Mouse (Mus musculus): Measurements from ENCODE around the gene Tmem176a.
"Not testable (repeated sequence)": the region's sequence is repeated elsewhere in the genome, so short reads cannot be mapped to it uniquely, and the experiment has no call there.

Tmem176a gene

DNA sequence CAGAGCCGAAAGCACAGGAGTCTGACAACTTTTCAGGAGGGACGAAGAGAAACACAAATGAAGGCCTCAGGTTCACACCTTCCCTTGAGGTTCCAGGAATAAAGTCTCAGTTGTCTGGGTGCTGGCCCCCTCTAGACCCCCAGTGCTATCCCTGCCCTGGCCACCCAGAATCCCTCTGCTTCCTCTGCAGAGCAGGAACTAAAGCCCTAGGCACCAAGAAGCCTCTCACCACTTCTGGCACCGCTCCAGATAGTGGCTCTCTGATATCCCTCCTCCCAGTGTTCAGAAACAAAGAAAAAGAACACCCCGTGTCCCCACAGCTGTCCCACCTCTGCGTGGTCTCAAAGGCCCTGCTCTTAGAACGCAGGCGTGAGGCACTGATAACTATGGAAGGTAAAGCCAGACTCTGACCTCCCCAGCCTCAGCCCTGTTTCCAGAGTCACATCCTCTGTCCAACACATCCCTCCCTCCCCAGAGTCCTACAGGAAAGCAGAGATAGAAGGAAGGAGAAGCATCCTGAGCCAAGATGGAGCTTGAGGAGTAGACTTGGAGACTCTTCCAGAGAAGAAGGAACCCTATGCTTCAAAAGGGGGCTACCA lies at the start of gene Tmem176a:
Gene Tmem176a, plus strand, starts transcription at position 549 of the 599 bp plus-strand sequence.
- no peak for DNase-seq

DNA sequence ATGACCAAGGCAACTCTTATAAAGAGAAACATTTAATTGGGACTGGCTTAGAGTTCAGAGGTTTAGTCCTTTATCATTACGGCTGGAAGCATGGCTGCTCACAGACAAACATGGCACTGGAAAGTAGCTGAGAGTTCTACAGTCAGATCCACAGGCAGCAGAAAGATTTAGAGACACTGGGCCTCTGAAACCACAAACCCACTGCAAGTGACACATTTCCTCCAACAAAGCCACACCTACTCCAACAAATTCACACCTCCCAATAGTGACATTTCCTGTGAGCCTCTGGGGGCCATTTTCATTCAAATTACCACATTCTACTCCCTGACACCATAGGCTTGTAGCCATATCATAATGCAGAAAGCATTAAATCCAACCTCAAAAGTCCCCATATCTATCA lies 38.8 kb upstream of the Tmem176a start:
- DNase-seq = no peak

DNA sequence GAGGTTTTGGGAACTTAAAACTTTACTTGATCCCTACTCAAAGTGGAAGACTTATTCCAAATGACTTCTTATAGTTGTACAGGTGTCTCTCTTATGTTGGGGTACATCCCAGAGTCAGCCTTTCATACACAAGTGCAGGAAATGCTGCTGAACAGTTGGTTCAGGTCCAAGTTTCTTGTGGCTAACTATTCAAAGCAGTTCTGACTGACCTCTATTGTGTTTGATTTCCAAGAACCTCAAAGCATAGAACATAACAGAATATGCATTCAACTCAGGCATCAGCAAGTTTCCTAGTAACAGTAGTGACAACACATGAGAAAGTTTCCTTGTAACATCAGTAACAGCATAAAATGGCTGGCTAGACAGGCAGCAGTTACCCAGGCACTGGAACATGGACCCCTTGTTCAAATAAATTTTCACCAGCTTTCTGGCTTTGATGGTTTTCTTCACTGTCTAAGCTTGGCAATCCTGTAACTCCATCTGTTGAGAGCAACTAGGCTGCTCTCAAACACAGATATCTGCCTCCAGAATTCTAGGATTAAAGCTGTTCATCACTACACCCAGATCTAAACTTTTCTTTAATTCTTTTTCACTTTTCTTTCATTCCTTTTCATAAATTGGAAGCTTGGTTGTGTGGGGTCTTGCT lies 37.2 kb upstream of the Tmem176a start:
- DNase-seq = no peak

DNA sequence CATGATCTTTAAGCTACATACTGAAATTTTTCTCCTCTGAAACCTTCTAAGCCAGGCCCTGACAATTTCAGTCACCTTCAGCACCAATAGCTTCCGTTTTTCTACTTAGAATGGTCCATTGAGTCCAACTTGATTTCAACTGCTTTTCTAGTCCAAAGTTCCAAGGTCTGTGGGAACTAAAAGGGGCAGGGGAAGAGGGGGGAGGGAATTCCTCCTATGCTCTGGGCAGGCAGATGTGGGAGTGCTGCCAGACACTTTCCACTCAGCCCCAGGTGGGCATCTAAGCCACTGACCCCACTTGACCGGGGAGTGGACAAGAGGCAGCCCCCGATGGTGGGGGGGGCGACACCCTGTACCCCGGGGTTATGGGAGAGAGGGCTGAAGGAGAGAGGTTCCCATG lies 36.4 kb upstream of the Tmem176a start:
- DNase-seq = no peak

DNA sequence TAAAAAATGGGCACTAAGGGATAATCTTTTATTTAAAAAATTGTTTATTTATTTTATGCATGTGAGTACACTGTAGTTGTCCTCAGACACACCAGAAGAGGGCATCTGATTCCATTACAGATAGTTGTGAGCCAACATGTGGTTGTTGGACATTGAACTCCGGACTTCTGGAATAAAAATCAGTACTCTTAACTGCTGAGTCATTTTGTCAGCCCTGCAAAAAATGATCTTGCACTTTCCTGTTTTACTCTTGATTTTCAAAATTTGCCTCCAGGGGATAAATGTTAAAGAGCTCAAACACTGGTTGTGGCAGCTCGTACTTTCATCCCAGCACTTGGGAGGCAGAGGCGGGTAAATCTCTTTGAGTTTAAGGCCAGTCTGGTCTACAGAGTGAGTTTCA lies 34.0 kb upstream of the Tmem176a start:
- DNase-seq = no peak

DNA sequence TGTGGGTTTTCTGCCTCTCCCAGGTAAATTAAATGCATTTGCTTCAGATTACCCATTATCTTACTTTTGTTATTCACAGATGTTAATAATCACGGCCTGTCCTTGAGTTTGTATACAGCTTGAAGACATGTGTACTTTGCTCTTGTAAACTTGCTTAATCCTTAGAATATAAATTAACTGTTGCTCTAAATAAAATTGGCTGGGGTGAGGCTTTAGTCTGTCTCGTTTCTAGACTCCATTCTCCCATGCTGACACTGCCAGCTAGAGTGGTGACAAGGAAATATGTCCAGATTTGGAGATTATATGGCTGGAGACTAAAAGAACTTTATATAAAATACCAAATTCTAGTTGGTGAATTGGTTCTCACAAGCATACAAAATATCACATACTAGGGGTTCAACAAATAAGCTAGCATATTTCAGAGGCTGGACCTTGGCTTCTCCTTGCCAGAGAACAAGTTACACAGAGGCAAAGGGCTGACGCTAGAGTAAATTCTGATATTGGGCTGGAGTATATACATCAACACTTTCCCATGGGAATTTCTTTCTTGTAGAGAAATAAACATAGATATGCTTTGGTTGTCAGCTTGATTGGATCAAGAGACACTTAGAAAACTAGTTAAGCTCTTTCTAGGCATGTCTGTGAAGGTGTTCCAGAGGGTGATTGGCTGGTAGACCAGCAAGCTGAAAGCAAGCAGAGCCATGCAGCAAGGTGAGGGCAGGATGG lies 31.1 kb upstream of the Tmem176a start:
- no peak for DNase-seq

DNA sequence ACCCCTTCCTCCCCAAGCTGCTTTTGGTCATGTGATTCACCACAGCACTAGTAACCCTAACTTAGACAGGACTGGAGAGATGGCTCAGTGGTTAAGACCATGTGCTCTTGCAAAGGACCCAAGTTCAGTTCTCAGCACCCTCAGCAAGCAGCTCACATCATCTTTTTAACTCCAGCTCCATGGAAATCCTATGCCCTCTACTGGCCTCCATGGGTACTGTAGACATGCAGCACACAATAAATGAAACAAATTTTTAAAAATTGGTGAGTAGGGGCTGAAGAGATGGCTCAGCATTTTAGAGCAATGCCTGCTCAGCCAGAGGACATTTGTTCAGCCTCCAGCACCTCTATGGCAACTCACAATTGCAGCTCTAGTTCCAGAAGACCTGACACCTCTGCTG lies 25.7 kb upstream of the Tmem176a start:
- no peak for DNase-seq

DNA sequence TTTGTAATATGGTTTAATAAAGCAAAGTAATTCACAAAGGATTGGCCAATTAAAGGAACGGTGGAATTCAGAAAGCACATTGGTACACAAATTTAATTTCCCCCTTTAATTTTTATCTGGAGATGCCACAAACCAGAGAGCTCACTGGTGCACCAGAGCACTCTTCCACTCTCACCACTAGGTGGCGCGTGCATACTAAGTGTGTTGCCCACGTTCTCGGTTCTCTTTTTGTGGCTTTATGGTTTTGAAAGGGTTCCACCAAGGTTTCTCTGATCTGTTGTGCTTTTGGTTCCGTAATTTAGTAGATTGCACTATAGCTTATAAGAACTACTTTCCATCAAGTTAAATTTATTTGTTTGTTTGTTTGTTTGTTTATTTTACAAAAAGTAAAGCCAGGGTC lies 22.9 kb upstream of the Tmem176a start:
- peak; percentile 50 for DNase-seq

DNA sequence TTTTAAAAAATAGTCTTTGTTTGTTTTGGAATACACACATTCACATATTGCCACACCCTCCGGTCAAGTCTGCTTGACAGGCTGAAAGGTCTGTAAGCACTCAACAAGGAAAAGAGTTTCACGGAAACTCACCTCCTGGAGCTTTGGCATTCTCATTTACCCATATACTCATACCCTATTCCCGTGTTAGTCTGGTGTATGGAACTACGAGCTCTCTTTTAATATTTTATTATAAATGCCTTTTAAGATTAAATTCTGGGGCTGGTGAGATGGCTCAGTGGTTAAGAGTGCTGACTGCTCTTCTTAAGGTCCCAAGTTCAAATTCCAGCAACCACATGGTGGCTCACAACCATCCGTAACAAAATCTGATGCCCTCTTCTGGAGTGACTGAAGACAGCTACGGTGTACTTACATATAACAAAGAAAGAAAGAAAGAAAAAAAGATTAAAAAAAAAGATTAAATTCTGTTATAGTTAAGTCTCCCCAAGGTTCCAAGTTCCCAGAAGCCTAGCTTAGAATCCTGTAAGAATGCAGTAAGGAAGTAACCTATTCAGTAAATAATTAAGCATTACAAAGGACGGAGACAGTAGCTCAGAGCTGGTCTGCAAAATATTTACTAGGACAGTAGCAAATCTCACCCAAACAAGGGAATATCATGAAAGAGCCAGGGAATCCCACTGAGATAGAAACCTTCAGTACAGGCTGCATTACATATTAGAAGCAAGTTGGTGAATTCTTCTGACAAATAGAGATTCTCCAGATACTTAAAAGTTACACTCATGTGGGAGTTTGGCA lies 18.5 kb upstream of the Tmem176a start:
- not testable (repeated sequence) for DNase-seq

DNA sequence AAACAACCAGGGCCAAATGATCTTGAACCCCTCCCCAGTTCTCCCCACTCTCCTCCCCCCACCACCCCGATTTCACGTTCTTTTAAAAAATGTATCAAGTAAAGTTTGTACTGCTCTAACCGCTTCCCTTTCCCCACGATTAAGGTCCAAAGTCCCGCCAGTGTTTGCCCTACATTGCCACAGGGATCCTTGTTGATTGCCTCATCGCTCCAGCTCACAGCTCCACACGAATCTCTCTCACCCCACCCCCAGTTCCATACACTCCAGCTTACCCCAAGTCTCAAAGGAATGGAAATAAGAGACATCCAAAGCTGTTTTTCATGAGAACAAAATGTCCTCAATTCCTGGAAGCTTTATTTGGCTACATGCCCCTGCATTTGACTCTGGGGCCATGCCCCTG lies 15.7 kb upstream of the Tmem176a start:
- no peak for DNase-seq

DNA sequence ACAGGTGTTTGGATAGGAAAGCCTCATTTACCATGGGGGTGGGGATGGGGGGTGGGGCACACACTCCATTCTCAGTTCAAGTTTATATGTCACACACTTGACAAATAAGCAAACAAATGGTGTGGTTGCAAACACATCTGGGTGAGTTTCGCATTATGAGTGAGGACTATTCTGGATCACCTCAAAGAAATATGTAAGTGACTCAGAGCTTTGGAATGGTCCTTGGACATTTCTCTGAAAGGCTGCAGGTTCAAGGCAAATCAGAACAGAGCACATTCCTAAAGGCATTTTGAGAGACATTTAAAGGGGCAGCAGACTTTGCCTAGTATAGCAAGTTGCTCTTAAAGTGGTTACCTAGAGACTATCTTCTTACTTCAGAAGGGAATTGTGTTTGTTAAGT lies 11.7 kb upstream of the Tmem176a start:
- DNase-seq = no peak

DNA sequence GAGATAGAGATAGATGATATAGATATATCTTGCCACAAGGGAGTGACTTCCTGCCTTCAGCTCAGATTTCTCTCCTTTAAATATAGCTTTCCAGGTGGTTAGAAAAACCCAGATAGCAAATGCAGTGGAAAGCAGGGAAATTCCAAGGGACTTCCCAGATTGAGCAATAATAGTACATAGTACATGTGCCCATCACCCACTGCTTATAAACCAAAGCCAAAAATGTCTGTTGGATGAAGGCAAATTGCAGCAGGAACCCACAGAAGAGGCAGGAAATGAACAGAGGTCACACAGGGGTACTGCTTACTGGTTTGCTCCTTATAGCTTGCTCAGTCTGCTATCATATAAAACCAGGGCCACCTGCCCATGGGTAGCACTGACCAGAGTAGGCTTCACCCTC lies 11.1 kb upstream of the Tmem176a start:
- DNase-seq = no peak

DNA sequence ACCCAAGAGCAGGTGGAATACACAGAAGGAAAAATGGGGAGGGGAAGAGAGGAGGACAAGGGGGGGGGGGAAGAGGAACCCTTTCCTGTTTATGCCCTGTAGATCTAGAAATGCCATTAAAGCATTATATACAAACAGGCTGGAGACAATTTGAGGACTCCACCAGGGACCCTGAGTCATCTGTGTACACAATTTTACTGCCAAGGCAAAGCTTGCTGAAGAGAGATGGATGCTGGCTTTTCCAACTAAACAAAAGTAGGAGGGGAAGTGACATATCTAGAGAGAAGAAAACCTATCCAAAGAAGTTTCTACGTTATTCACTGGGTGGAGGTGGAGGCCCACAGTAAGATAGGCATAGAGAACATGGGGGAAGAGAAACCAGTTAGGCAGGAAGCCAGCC lies 10.5 kb upstream of the Tmem176a start:
- no peak for DNase-seq

DNA sequence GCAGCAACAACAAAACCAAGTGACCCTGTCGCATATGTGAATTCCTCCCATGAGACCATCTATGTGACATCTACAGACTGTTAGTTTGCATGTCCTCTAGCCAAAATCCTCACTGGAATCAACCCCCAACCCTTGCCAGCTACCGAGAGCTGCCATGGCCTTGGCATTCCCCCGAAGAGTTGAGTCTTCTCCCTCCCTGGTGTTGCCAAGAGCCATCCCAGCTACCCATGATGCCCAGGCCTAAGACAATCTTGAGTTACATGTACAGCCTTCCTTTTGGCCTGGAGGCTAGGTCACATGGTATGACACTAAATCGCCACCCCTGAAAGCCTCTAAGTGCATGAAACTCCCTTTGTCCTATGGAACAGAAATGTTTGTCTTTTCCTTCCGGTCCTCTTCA lies 9.6 kb upstream of the Tmem176a start:
- DNase-seq = no peak

DNA sequence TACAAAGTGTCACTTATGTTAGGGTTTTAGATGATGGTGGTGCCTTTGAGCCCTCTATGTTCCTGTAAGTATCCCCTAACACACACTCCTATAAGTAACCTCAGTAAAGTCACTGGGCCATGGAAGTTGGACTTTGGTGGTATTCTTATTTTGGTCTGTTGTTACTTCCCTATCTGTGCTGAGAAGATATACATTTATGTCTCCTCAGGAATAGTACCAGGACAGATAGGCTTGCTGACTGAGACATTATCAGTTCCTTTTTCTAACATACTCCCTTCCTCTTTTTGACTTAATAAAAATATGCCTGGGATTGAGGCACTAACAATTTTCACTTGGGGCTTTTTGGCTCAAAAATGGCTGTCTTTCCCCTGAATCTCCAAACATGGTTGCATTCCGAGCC lies 8.3 kb upstream of the Tmem176a start:
- no peak for DNase-seq

DNA sequence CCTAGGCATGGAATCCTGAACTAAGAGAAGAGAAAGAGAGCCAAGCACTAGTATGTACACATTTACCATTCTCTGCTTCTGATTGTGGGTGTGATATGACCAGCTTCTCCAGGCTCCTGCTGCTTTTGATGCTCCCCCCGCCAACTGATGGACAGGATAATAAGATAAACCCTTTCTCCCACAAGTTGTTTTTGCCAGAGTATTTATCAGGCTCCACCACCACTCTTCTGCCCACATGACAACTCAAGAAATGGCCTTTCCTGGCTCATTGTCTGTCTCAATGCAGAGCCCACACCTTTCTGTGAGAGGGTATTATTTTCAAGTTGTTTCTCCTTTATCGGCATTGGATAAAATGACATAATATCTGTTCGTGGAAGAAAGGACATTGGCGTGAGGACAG lies 7.2 kb upstream of the Tmem176a start:
- DNase-seq = no peak

DNA sequence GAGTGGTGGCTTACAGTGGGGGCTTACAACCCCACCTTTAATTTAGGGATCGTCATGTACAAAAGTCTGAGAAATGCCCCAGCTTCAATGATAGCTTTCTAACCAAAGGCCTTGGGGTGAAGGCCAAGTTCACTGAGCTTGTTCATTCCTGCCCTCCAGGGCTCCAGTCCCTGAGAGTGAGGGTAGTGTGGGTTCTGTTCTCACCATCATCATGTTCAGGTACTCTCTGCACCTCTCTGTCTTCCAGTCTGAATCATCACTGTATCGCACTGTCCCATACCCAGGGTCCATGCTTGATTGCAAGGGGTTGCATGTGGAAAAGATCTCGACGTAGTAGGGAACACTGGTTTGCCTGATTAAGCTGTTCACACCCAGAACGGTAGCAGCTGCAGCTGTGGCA lies 5.5 kb upstream of the Tmem176a start:
- no peak for DNase-seq

DNA sequence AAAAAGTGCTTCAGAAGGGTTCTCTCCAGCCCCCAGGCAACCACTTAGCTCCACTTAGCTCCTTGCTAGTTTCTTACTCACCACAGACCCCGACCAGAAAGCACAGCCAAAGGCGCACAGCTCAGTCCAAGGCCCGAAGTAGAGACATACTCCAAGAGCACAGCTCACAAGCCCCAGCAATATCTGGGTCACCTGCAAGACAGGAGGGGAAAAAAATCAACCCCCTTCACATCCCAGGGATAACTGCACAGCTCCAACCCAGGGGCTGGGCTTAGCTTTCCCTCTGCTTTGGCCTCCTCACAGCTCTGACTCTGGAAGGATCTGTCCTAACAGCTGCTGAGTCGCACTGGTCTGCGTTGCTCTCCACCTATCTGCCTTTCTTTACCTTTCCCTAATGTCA lies 4.6 kb upstream of the Tmem176a start:
- no peak for DNase-seq

DNA sequence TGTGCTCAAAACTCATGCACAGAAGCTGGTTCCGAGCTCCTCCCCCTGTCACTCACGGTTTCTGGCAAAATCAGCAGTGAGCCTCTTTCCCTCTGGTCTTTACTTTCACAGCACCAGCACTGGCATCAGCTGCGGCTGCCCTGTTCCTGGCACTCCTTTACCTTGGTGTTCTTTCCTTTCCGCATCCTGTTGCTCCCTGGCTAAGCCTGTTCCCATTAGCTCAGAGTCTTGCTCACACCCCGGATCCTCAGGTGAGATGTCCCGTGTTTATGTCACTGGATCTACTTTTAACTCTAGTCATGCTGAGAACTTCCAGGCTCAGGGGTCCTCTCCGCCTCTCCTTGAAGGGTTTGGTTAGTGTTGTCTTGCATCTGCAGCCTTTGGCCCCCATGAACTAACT lies 3.2 kb upstream of the Tmem176a start:
- DNase-seq = no peak

DNA sequence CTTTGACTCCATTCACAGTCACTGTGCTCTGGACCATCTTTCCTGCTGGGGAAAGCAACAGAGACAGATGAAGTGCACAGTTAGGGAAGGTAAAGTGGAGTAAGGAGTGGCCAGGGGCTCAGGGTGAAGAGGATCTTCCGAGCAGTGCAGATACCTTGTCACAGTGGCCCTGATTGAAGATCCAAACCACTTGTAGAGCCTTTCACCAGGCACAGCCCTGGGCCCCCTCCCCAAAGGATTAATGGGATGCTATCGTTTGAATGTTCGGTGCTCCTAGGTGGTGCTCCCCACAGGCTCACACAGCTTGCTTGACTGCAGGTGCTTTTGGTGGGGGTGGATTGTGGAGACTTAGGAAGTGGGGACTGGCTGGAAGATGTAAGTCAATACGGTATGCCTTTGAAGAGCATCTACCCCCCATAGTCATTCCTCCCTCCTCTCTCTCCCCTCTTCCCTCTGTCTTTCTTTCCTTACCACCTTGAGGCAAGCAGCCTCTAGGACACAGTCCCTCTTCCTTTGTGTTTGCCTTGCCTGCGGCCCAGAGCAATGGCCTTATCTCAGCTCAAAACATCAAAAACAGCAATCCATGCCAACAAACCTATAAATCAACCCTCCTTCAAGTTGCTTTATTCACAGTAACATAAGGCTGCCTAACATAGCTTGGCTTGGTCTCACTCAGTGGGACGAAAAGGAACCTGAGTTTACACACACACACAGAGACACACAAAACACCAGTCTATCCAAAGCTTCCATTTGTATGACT lies 2.2 kb upstream of the Tmem176a start:
- no peak for DNase-seq

DNA sequence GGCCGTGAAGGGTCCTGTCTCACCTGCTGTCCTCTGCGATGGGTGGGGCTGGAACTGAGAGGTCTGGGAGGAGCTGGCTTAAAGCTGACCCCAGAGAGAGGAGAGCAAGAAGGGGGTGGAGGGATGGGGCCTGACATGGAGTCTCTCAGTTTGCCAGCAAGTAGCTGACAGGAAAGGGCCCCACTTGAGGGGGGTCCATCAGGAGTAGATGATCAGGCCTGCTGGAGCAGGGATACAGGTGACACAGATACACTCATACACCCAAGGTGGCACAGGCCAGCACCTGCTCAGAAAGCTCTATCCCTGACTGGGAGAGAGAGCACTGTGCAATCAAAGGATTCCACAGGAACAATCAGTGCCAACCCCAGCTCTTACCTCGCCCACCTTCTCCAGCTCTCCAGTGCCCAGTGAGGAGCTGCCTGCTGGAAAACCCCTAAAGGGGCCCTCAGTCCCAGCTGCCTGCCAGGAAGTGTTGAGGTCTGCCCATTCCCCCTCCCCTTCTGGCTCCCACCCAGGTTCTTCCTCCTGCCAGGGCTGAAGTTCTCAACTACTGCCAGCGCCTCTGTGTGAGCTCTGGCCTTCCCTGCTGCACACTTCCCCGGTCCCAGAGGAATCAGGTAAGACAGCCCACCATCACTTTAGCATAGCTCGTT lies 380 bp downstream of the Tmem176a start, which contains the start of gene Tmem176b:
Gene Tmem176b, minus strand, starts transcription at position 524 of the 653 bp plus-strand sequence.
- DNase-seq = peak; percentile 72

All from right cerebral cortex, postnatal 25 days (tissue).